Mouse (Mus musculus) limb, embryonic 15.5 days (tissue): ENCODE data around the gene Alpk1. TPM values are rescaled to one million over a fixed set of nuclear protein-coding genes. Genes with fewer than 3 reads are reported as not detected.
A peak's percentile ranks its signal among the peaks of the same experiment; 100 is the strongest.

ENCODE experiments used
- ATAC-seq: fragments of 200-750 bp; cut with Nextera tagmentation; 2 replicates; pipeline ENCODE4 v1.8.0; 2017; ENCODE audit warnings: low read depth, moderate TSS enrichment; ENCODE audit not compliant: insufficient number of reproducible peaks, low FRiP score, low TSS enrichment
- H3K27ac ChIP-seq: fragments of 300-500 bp; sonication (generic); 2 replicates; pipeline ENCODE4 v1.5.1; 2015; ENCODE audit warnings: moderate library complexity, mild to moderate bottlenecking, inconsistent platforms
- H3K27me3 ChIP-seq: fragments of 300-500 bp; sonication (generic); 2 replicates; pipeline ENCODE4 v1.6.1; 2015; ENCODE audit warnings: inconsistent platforms
- H3K36me3 ChIP-seq: fragments of 300-500 bp; sonication (generic); 2 replicates; pipeline ENCODE4 v1.6.1; 2015; ENCODE audit warnings: inconsistent platforms
- H3K4me1 ChIP-seq: fragments of 300-500 bp; sonication (generic); 2 replicates; pipeline ENCODE4 v1.6.1; 2015; ENCODE audit warnings: inconsistent platforms
- H3K4me2 ChIP-seq: fragments of 300-500 bp; sonication (generic); 2 replicates; pipeline ENCODE4 v1.6.1; 2015; ENCODE audit warnings: mild to moderate bottlenecking, inconsistent platforms
- H3K4me3 ChIP-seq: fragments of 300-500 bp; sonication (generic); 2 replicates; pipeline ENCODE4 v1.5.1; 2015; ENCODE audit warnings: mild to moderate bottlenecking, inconsistent platforms
- H3K9ac ChIP-seq: fragments of 300-500 bp; sonication (generic); 2 replicates; pipeline ENCODE4 v1.6.1; 2015; ENCODE audit warnings: inconsistent platforms
- H3K9me3 ChIP-seq: fragments of 300-500 bp; sonication (generic); 2 replicates; pipeline ENCODE4 v1.6.1; 2016; ENCODE audit warnings: inconsistent platforms
- WGBS: fragments of 180-500 bp; shearing (Covaris S2); methylation state at CpG from one replicate; pipeline ENCODE4 v1.1.7; 2015; 5-methylcytosine and 5-hydroxymethylcytosine counted together
- polyA plus RNA-seq: library from polyadenylated mRNA; unstranded; fragments of >200 nt; fragmentation: Nextera tagmentation; extraction: Ambion mirVana; gene quantifications from 2 replicates; pipeline ENCODE4 v1.2.1, GENCODE M21; 2015

Alpk1 gene
- 0.79 and 1.5 TPM in 2 replicates for polyA plus RNA-seq

GRCm38 (mm10) chr3:127780021-127780644 is at the start of gene Alpk1:
Gene Alpk1 (minus strand): TSS chr3:127780527.
- Histone ChIP-seq H3K4me1 (no peaks in the 10 kb centered on the region), H3K27ac (peak within 1 kb of the TSS; percentile 51), H3K4me2 (peak within 1 kb of the TSS; percentile 61), H3K9me3 (no peaks in the 10 kb centered on the region), H3K4me3 (peak within 1 kb of the TSS; percentile 46), H3K27me3 (no peaks in the 10 kb centered on the region), H3K9ac (no peak within 1 kb of the TSS), H3K36me3 (no peaks in the 10 kb centered on the region)
- under 1% methylated on average over 24 of the region's 24 CpGs for WGBS
- peak; percentile 63; the same call in 1 of the 2 replicates for ATAC-seq

GRCm38 (mm10) chr3:127827123-127827522 is 46.8 kb upstream of the Alpk1 start:
- Histone ChIP-seq H3K4me3 (no peak overlapping the region), H3K36me3 (peaks cover 3% of the 10 kb centered on the region; the same call in 1 of the 2 replicates), H3K4me2 (no peak overlapping the region), H3K9me3 (no peaks in the 10 kb centered on the region), H3K27me3 (no peaks in the 10 kb centered on the region), H3K4me1 (no peaks in the 10 kb centered on the region), H3K27ac (no peak overlapping the region), H3K9ac (no peak overlapping the region)
- no peak for ATAC-seq
- 59% methylated on average over 7 of the region's 7 CpGs for WGBS

GRCm38 (mm10) chr3:127826503-127826902 is 46.2 kb upstream of the Alpk1 start:
- Histone ChIP-seq H3K9ac (no peak overlapping the region), H3K9me3 (no peaks in the 10 kb centered on the region), H3K27me3 (no peaks in the 10 kb centered on the region), H3K4me3 (no peak overlapping the region), H3K4me1 (no peaks in the 10 kb centered on the region), H3K4me2 (no peak overlapping the region), H3K27ac (no peak overlapping the region), H3K36me3 (peaks cover 8% of the 10 kb centered on the region)
- ATAC-seq = no peak
- 78% methylated on average over 7 of the region's 7 CpGs for WGBS

GRCm38 (mm10) chr3:127823886-127824863 is 43.8 kb upstream of the Alpk1 start:
- no peak for ATAC-seq
- H3K9me3 ChIP-seq = no peaks in the 10 kb centered on the region
- H3K4me1 ChIP-seq = no peaks in the 10 kb centered on the region
- no peak overlapping the region for H3K27ac ChIP-seq
- peaks cover 17% of the 10 kb centered on the region for H3K36me3 ChIP-seq
- no peak overlapping the region for H3K4me2 ChIP-seq
- WGBS = 74% methylated on average over 17 of the region's 17 CpGs
- no peak overlapping the region for H3K4me3 ChIP-seq
- no peaks in the 10 kb centered on the region for H3K27me3 ChIP-seq
- no peak overlapping the region for H3K9ac ChIP-seq

- ATAC-seq = no peak
These were observed 40.9 kb upstream of the Alpk1 start for GRCm38 (mm10) chr3:127821209-127821608.

GRCm38 (mm10) chr3:127820400-127820799 is 40.1 kb upstream of the Alpk1 start:
- peaks cover 20% of the 10 kb centered on the region for H3K36me3 ChIP-seq
- no peaks in the 10 kb centered on the region for H3K4me1 ChIP-seq
- H3K27ac ChIP-seq = no peak overlapping the region
- H3K4me2 ChIP-seq = no peak overlapping the region
- H3K27me3 ChIP-seq = no peaks in the 10 kb centered on the region
- no peaks in the 10 kb centered on the region for H3K9me3 ChIP-seq
- WGBS = 89% methylated on average over 1 of the region's 1 CpGs
- ATAC-seq = no peak
- H3K4me3 ChIP-seq = no peak overlapping the region
- H3K9ac ChIP-seq = no peak overlapping the region

More at GRCm38 (mm10) chr3:127821209-127821608, 40.9 kb upstream of the Alpk1 start:
- H3K9me3 ChIP-seq = no peaks in the 10 kb centered on the region
- peaks cover 17% of the 10 kb centered on the region for H3K36me3 ChIP-seq
- no peak overlapping the region for H3K4me3 ChIP-seq
- no peak overlapping the region for H3K4me2 ChIP-seq
- no peaks in the 10 kb centered on the region for H3K4me1 ChIP-seq
- no peaks in the 10 kb centered on the region for H3K27me3 ChIP-seq
- no peak overlapping the region for H3K27ac ChIP-seq
- H3K9ac ChIP-seq = no peak overlapping the region
- 82% methylated on average over 5 of the region's 5 CpGs for WGBS

GRCm38 (mm10) chr3:127818694-127819663 is 38.7 kb upstream of the Alpk1 start:
- Histone ChIP-seq H3K4me3 (no peak overlapping the region), H3K27ac (no peak overlapping the region), H3K4me2 (no peak overlapping the region), H3K27me3 (no peaks in the 10 kb centered on the region), H3K9ac (no peak overlapping the region), H3K4me1 (no peaks in the 10 kb centered on the region), H3K36me3 (peaks cover 21% of the 10 kb centered on the region), H3K9me3 (no peaks in the 10 kb centered on the region)
- ATAC-seq = no peak; the same call in 1 of the 2 replicates
- 55% methylated on average over 11 of the region's 11 CpGs for WGBS

GRCm38 (mm10) chr3:127817120-127817683 is 36.9 kb upstream of the Alpk1 start:
- no peak overlapping the region for H3K27ac ChIP-seq

GRCm38 (mm10) chr3:127809103-127809502 is 28.8 kb upstream of the Alpk1 start:
- Histone ChIP-seq H3K36me3 (peaks cover 32% of the 10 kb centered on the region), H3K9ac (no peak overlapping the region), H3K4me1 (no peaks in the 10 kb centered on the region), H3K27ac (no peak overlapping the region), H3K27me3 (no peaks in the 10 kb centered on the region), H3K4me2 (no peak overlapping the region), H3K4me3 (no peak overlapping the region), H3K9me3 (no peaks in the 10 kb centered on the region)
- WGBS = 88% methylated on average over 7 of the region's 7 CpGs
- ATAC-seq = no peak

More at GRCm38 (mm10) chr3:127817120-127817683, 36.9 kb upstream of the Alpk1 start:
- Histone ChIP-seq H3K27me3 (no peaks in the 10 kb centered on the region), H3K9ac (no peak overlapping the region), H3K9me3 (no peaks in the 10 kb centered on the region), H3K4me3 (no peak overlapping the region), H3K36me3 (peaks cover 18% of the 10 kb centered on the region), H3K4me2 (no peak overlapping the region), H3K4me1 (no peaks in the 10 kb centered on the region)
- 35% methylated on average over 7 of the region's 7 CpGs for WGBS
- no peak for ATAC-seq

- H3K9me3 ChIP-seq = no peaks in the 10 kb centered on the region
- H3K36me3 ChIP-seq = peaks cover 32% of the 10 kb centered on the region
- no peaks in the 10 kb centered on the region for H3K4me1 ChIP-seq
- H3K27me3 ChIP-seq = no peaks in the 10 kb centered on the region
- no peak overlapping the region for H3K4me2 ChIP-seq
- no peak overlapping the region for H3K4me3 ChIP-seq
- WGBS = 69% methylated on average over 5 of the region's 5 CpGs
- H3K9ac ChIP-seq = no peak overlapping the region
- H3K27ac ChIP-seq = no peak overlapping the region
- ATAC-seq = no peak
These were observed 27.5 kb upstream of the Alpk1 start for GRCm38 (mm10) chr3:127807846-127808245.

GRCm38 (mm10) chr3:127805991-127806390 is 25.7 kb upstream of the Alpk1 start:
- Histone ChIP-seq H3K4me1 (no peaks in the 10 kb centered on the region), H3K9me3 (no peaks in the 10 kb centered on the region), H3K27ac (no peak overlapping the region), H3K4me3 (no peak overlapping the region), H3K9ac (no peak overlapping the region), H3K4me2 (no peak overlapping the region), H3K36me3 (peaks cover 24% of the 10 kb centered on the region), H3K27me3 (no peaks in the 10 kb centered on the region)
- 78% methylated on average over 6 of the region's 6 CpGs for WGBS
- no peak for ATAC-seq
